Mouse (Mus musculus) neural tube, embryonic 12.5 days (tissue): ENCODE measurements around the gene Olfr575. TPM values are rescaled to one million over a fixed set of nuclear protein-coding genes. Genes with fewer than 3 reads are reported as not detected.

Source experiments
- ATAC-seq: fragments of 200-750 bp; cut with Nextera tagmentation; 2 replicates; pipeline ENCODE4 v1.8.0; 2017; ENCODE audit warnings: low read depth, mild to moderate bottlenecking, moderate TSS enrichment, moderate library complexity; ENCODE audit not compliant: low FRiP score
- H3K27ac ChIP-seq: fragments of 300-500 bp; sonication (generic); 2 replicates; pipeline ENCODE4 v1.5.1; 2016
- H3K27me3 ChIP-seq: fragments of 300-500 bp; sonication (generic); replicated peaks from 2 replicates; pipeline ENCODE4 v1.6.1; 2016; ENCODE audit warnings: mild to moderate bottlenecking
- H3K36me3 ChIP-seq: fragments of 300-500 bp; sonication (generic); 2 replicates; pipeline ENCODE4 v1.6.1; 2016; ENCODE audit warnings: mild to moderate bottlenecking
- H3K4me1 ChIP-seq: fragments of 300-500 bp; sonication (generic); 2 replicates; pipeline ENCODE4 v1.6.1; 2016
- H3K4me2 ChIP-seq: fragments of 300-500 bp; sonication (generic); replicated peaks from 2 replicates; pipeline ENCODE4 v1.6.1; 2016; ENCODE audit warnings: mild to moderate bottlenecking
- H3K4me3 ChIP-seq: fragments of 300-500 bp; sonication (generic); 2 replicates; pipeline ENCODE4 v1.5.1; 2016
- H3K9ac ChIP-seq: fragments of 300-500 bp; sonication (generic); 2 replicates; pipeline ENCODE4 v1.6.1; 2016; ENCODE audit warnings: mild to moderate bottlenecking
- H3K9me3 ChIP-seq: fragments of 300-500 bp; sonication (generic); 2 replicates; pipeline ENCODE4 v1.6.1; 2016; ENCODE audit warnings: mild to moderate bottlenecking
- WGBS: fragments of 180-500 bp; shearing (Covaris S2); methylation state at CpG from one replicate; pipeline ENCODE4 v1.1.7; 2016; 5-methylcytosine and 5-hydroxymethylcytosine counted together
- polyA plus RNA-seq: library from polyadenylated mRNA; unstranded; fragments of >200 nt; fragmentation: Nextera tagmentation; extraction: Ambion mirVana; gene quantifications from 2 replicates; pipeline ENCODE4 v1.2.1, GENCODE M21; 2016

Gene Olfr575
- not detected in 2 replicates for polyA plus RNA-seq

DNA sequence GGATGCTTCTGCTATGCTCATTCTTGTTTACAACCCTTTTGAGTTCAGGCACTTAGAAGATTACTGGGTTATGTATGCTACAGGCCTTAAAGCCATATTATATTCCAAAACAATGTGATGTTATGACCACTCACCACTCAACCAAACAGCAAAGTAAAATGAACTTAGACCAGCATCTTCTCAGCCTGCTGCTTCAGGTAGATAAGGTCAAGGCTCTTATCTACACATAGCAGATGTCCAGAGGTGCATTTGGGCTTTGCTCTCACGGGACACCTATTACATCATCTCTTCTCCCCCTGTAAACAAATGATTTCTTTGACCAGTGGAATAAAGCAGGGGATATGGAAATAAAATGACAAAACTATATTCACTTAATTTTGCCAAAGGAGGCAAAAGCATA is at the start of gene Olfr575:
Olfr575 (minus strand) TSS at position 183 of the 400 bp plus-strand sequence.
- Histone ChIP-seq H3K36me3 (no peaks in the 10 kb centered on the region), H3K27me3 (no peaks in the 10 kb centered on the region), H3K9ac (no peak within 1 kb of the TSS), H3K4me3 (no peak within 1 kb of the TSS), H3K27ac (no peak within 1 kb of the TSS), H3K4me2 (no peak within 1 kb of the TSS), H3K4me1 (no peaks in the 10 kb centered on the region), H3K9me3 (no peaks in the 10 kb centered on the region)
- WGBS: 75% methylated on average over 1 of the region's 1 CpGs
- ATAC-seq: no peak

GRCm38 (mm10) chr7:102989224-102989623 is 30.6 kb upstream of the Olfr575 start, which contains the start of gene Olfr578:
Gene Olfr578 (minus strand): TSS chr7:102989324.
- Histone ChIP-seq H3K4me3 (no peak within 1 kb of the TSS), H3K9ac (no peak within 1 kb of the TSS), H3K4me2 (no peak within 1 kb of the TSS), H3K9me3 (no peaks in the 10 kb centered on the region), H3K36me3 (no peaks in the 10 kb centered on the region), H3K27ac (no peak within 1 kb of the TSS), H3K4me1 (no peaks in the 10 kb centered on the region), H3K27me3 (no peaks in the 10 kb centered on the region)
- WGBS: 87% methylated on average over 3 of the region's 3 CpGs
- ATAC-seq: no peak

DNA sequence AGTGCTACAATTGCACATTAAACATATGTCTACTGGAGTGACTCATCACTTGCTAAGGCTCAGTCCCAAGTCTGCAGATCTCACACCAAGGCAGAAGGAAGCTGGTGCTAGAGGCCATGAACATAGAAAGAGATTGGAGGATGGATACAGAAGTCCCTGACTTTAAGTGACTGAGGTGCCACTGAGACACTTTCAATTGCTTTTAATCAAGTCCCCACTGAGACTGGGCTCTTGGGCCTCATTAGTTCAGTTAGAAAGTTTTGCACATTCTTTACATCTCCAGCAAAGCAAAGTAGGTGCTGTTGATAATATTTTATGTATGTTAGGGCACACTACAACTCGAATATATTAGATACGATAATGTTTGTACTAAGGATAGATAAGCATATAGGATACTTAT is 17.3 kb upstream of the Olfr575 start, which contains the start of gene Olfr577:
Olfr577 (minus strand) TSS at position 101 of the 400 bp plus-strand sequence.
- H3K4me1 ChIP-seq: no peaks in the 10 kb centered on the region
- no peaks in the 10 kb centered on the region for H3K9me3 ChIP-seq
- no peak within 1 kb of the TSS for H3K4me2 ChIP-seq
- WGBS: 85% methylated on average over 2 of the region's 2 CpGs
- H3K9ac ChIP-seq: no peak within 1 kb of the TSS
- ATAC-seq: no peak
- H3K27ac ChIP-seq: no peak within 1 kb of the TSS
- H3K4me3 ChIP-seq: no peak within 1 kb of the TSS
- no peaks in the 10 kb centered on the region for H3K36me3 ChIP-seq
- H3K27me3 ChIP-seq: no peaks in the 10 kb centered on the region

DNA sequence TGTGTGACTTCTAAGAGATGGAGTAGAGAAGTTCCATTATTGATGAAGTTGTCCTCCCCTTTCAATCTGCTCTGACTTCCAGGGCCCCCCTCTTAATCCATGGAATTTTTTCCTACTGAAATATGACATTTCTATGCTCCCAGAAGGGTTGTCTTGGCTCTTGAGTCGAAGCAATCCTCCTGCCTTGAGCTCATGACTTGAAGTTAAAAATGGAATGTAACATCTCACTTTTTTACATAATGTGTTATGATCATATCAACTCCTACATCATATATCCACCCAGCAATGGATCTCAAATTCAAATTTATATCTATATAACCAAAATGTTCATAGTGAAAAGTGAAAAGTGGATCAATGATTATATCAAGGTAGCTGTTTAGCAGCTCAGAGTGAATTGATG is 15.8 kb upstream of the Olfr575 start:
- H3K36me3 ChIP-seq: no peaks in the 10 kb centered on the region
- no peak overlapping the region for H3K27ac ChIP-seq
- H3K4me1 ChIP-seq: no peaks in the 10 kb centered on the region
- no peaks in the 10 kb centered on the region for H3K27me3 ChIP-seq
- no peak overlapping the region for H3K9ac ChIP-seq
- H3K9me3 ChIP-seq: no peaks in the 10 kb centered on the region
- WGBS: 53% methylated on average over 1 of the region's 1 CpGs
- no peak for ATAC-seq
- H3K4me3 ChIP-seq: no peak overlapping the region
- H3K4me2 ChIP-seq: no peak overlapping the region

DNA sequence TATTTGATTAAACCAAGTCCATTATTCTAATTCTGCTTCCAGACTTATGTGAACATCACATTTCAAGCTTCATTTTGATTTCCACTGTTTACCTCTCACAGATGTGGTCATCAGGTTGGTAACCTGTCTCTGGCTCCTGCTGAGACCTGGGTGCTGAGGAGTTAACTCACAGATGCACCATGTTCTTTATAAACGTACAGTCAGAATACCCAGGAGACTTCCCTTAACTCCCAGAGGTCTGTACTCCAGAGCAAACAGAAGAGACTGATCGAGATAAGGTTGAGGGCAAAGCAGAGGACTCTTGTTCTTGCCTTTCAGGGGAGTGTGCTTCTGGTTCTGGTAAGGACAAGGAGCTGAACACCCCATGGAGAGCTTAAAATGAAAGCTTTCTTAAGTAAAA is 3.8 kb upstream of the Olfr575 start, which contains the start of gene Olfr576:
Olfr576 (plus strand) TSS at position 301 of the 400 bp plus-strand sequence.
- WGBS: 64% methylated on average over 2 of the region's 2 CpGs
- H3K27ac ChIP-seq: no peak within 1 kb of the TSS
- no peaks in the 10 kb centered on the region for H3K27me3 ChIP-seq
- no peaks in the 10 kb centered on the region for H3K36me3 ChIP-seq
- no peak within 1 kb of the TSS for H3K4me2 ChIP-seq
- no peak within 1 kb of the TSS for H3K9ac ChIP-seq
- H3K4me3 ChIP-seq: no peak within 1 kb of the TSS
- H3K4me1 ChIP-seq: no peaks in the 10 kb centered on the region
- ATAC-seq: no peak
- no peaks in the 10 kb centered on the region for H3K9me3 ChIP-seq

- no peak overlapping the region for H3K27ac ChIP-seq
- no peaks in the 10 kb centered on the region for H3K27me3 ChIP-seq
- no peaks in the 10 kb centered on the region for H3K9me3 ChIP-seq
- no peaks in the 10 kb centered on the region for H3K4me1 ChIP-seq
- ATAC-seq: no peak
- no peak overlapping the region for H3K4me3 ChIP-seq
- H3K36me3 ChIP-seq: no peaks in the 10 kb centered on the region
- H3K4me2 ChIP-seq: no peak overlapping the region
- WGBS: 78% methylated on average over 3 of the region's 3 CpGs
- no peak overlapping the region for H3K9ac ChIP-seq
Measured at GRCm38 (mm10) chr7:102958137-102958536, 438 bp downstream of the Olfr575 start.

GRCm38 (mm10) chr7:102950732-102951131 is 7.8 kb downstream of the Olfr575 start:
- Histone ChIP-seq H3K9me3 (no peaks in the 10 kb centered on the region), H3K4me3 (no peak overlapping the region), H3K4me2 (no peak overlapping the region), H3K9ac (no peak overlapping the region), H3K27ac (no peak overlapping the region), H3K27me3 (no peaks in the 10 kb centered on the region), H3K36me3 (no peaks in the 10 kb centered on the region), H3K4me1 (no peaks in the 10 kb centered on the region)
- 85% methylated on average over 1 of the region's 1 CpGs for WGBS
- no peak for ATAC-seq

- Histone ChIP-seq H3K4me2 (no peak within 1 kb of the TSS), H3K4me3 (no peak within 1 kb of the TSS), H3K36me3 (no peaks in the 10 kb centered on the region), H3K9me3 (no peaks in the 10 kb centered on the region), H3K27me3 (no peaks in the 10 kb centered on the region), H3K27ac (no peak within 1 kb of the TSS), H3K4me1 (no peaks in the 10 kb centered on the region), H3K9ac (no peak within 1 kb of the TSS)
- WGBS: 92% methylated on average over 1 of the region's 1 CpGs
- ATAC-seq: no peak
Measured at GRCm38 (mm10) chr7:102948167-102948566, 10.4 kb downstream of the Olfr575 start, which contains the start of gene Olfr574. Gene Olfr574 (plus strand): TSS chr7:102948467.

GRCm38 (mm10) chr7:102943417-102943816 is 15.2 kb downstream of the Olfr575 start:
- Histone ChIP-seq H3K4me3 (no peak overlapping the region), H3K36me3 (no peaks in the 10 kb centered on the region), H3K9me3 (no peaks in the 10 kb centered on the region), H3K4me1 (no peaks in the 10 kb centered on the region), H3K4me2 (no peak overlapping the region), H3K9ac (no peak overlapping the region), H3K27me3 (no peaks in the 10 kb centered on the region), H3K27ac (no peak overlapping the region)
- 89% methylated on average over 1 of the region's 1 CpGs for WGBS
- no peak for ATAC-seq

DNA sequence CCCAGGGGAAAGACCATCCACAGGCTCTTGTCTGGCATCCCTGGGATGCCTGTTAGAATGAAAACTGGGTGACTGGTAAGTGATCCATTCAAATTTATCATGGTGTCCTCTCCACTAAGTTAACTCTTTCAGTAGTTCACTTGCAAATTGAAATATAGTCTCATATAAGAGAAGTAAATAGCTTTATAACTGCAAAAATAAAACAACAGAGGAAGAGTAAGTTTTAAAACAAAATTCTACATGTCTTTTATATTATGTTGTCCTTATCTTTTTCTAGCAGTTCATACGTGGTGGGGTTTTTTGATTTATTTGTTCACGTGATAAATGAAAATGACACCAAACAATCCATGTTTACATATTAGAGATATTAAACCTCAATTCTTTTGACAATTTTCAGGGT is 16.1 kb downstream of the Olfr575 start, which contains the start of gene Olfr573-ps1:
Olfr573-ps1 (minus strand) TSS at position 101 of the 400 bp plus-strand sequence.
- Histone ChIP-seq H3K4me1 (no peaks in the 10 kb centered on the region), H3K27me3 (no peaks in the 10 kb centered on the region), H3K36me3 (no peaks in the 10 kb centered on the region), H3K9ac (no peak within 1 kb of the TSS), H3K4me3 (no peak within 1 kb of the TSS), H3K4me2 (no peak within 1 kb of the TSS), H3K9me3 (no peaks in the 10 kb centered on the region), H3K27ac (no peak within 1 kb of the TSS)
- 95% methylated on average over 2 of the region's 2 CpGs for WGBS
- ATAC-seq: no peak

DNA sequence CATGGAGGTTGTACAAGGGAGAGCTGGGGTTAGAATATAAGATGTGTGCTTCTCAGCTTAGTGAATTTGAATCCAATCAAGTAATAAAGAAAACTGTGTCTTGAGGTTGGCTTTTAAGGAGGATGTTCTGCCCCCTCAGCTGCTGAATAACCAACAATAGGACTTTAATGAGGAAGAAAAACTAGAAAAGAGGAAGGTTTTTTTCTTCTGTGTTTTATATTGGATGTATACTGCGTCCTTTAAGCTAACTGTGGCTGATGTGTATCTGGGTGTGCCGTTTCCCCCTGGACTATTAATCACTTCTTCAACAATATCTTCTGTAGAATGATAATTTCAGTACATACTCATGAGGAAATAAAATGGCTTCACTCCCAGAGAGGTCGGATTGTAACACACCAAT is 31.5 kb downstream of the Olfr575 start:
- H3K36me3 ChIP-seq: no peaks in the 10 kb centered on the region
- no peaks in the 10 kb centered on the region for H3K4me1 ChIP-seq
- H3K4me2 ChIP-seq: no peak overlapping the region
- no peaks in the 10 kb centered on the region for H3K27me3 ChIP-seq
- no peak overlapping the region for H3K27ac ChIP-seq
- no peak for ATAC-seq
- no peaks in the 10 kb centered on the region for H3K9me3 ChIP-seq
- H3K4me3 ChIP-seq: no peak overlapping the region
- no peak overlapping the region for H3K9ac ChIP-seq
- WGBS: 77% methylated on average over 3 of the region's 3 CpGs

- H3K27me3 ChIP-seq: no peaks in the 10 kb centered on the region
- no peaks in the 10 kb centered on the region for H3K9me3 ChIP-seq
- no peak within 1 kb of the TSS for H3K9ac ChIP-seq
- WGBS: 67% methylated on average over 1 of the region's 1 CpGs
- no peak for ATAC-seq
- no peak within 1 kb of the TSS for H3K4me2 ChIP-seq
- H3K27ac ChIP-seq: no peak within 1 kb of the TSS
- H3K36me3 ChIP-seq: no peaks in the 10 kb centered on the region
- no peaks in the 10 kb centered on the region for H3K4me1 ChIP-seq
- H3K4me3 ChIP-seq: no peak within 1 kb of the TSS
Measured at GRCm38 (mm10) chr7:102924109-102924508, 34.5 kb downstream of the Olfr575 start, which contains the start of gene Olfr572. Gene Olfr572 (plus strand): TSS chr7:102924409.

DNA sequence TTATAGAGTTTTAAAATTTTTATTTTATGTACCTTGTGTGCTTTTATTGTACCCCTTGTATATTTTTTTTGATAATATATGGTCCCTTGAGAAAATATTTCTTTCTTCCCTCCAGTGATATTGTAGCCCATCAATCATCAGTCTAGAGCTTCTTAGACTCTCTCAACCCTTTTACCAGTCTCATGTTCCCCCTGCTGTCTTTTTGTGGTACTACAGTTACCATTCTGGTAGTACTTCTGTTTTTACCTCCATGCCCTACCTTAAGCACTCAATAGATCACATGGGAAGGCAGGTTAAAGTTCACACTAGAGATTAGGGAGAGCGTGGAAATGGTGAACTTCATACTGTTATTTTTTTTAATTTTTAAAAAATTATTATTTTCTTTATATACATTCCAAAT is 38.9 kb downstream of the Olfr575 start:
- Histone ChIP-seq H3K27me3 (no peaks in the 10 kb centered on the region), H3K4me2 (no peak overlapping the region), H3K9me3 (no peaks in the 10 kb centered on the region), H3K4me3 (no peak overlapping the region), H3K9ac (no peak overlapping the region), H3K27ac (no peak overlapping the region), H3K4me1 (no peaks in the 10 kb centered on the region), H3K36me3 (no peaks in the 10 kb centered on the region)
- ATAC-seq: peak; percentile 54; the same call in 1 of the 2 replicates
- WGBS: 21% methylated on average over 1 of the region's 1 CpGs
